Mouse (Mus musculus): ENCODE data around the gene Zdhhc22.

DNA sequence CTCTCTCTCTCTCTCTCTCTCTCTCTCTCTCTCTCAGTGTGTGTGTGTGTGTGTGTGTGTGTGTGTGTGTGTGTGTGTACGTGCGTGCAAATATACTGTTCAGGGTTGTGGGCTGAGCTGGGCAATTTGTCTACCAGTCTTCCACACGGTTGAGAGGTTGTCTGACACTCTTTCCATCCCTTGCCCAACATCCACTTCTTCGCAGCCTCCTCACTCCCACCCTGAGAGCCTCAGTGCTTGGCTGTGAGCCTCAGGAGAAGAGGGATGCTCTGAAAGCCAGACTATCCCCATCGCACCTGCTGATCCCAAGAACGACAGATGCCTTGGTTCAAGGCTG, 10.6 kb upstream of the Zdhhc22 start:
- no peak for TF ChIP-seq CTCF (IDR thresholded peaks at IDR 0.05; ENCODE audit: low read depth, low read length)
- no peak for TF ChIP-seq POLR2A (IDR thresholded peaks at IDR 0.05; ENCODE audit: insufficient read depth, low read length)
